Mouse (Mus musculus) kidney, postnatal 14 days (tissue): ENCODE measurements around the gene Mcur1.

Experiments used
- DNase-seq: peaks from one replicate; pipeline ENCODE4 v3.0.0; 2022; ENCODE audit warnings: mixed read lengths

Mcur1 gene

DNA sequence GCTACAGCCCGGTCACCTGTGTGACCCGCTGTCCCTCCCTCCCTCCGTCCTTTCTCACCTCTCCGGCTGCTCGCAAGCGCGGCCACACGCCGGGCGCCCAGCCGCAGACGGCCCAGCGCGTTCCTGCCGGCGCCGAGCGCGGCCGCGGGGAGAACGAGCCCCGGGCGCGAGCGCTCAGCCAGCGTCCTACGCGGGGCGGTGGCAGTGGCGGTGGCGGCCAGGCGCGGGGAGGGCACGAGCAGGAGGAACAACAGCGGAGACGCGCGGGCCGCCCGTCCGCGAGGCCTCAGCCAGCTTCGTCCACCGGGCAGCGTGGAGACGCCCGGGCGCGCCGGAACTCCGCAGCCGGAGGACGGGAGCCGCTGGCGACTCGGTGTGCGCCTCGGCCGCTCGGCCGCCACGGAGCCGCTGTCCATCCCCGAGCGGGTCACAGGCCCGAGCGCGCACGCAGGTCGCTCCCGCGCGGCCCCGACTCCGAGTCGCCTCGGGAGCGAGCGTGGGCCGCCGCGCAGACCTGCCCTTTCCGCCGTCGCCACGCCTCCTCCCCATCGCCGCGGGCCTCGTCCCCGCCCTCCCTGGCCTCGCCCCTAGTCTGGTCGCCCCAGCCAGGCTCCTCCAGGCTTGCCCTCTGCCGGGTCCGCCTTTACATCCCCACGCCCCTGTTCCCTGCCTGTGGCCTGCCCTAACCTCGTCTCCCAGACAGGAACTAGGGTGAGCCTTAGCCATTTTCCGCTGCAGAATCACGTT is at the start of gene Mcur1:
Gene Mcur1, minus strand, starts transcription at position 481 of the 747 bp plus-strand sequence.
- DNase-seq, result peak; percentile 98

DNA sequence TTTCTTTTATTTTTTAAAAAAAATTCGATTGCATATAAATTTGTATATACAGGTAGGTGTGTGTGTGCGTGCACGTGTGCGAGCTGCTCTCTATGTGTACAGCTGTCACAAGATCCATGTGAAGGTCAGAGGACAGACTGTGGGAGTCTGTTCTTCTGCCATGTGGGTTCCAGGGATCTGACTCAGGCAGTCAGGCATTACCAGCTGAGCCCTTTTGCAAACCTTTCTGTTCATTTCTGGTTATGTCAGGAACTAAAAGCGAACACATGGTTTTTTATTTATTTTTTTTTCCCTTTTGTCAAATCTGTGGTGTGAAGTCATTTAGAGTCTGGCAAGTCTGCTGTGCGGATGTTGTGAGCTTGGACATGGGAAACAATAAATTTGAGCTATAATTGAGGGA is 48.9 kb upstream of the Mcur1 start:
- DNase-seq, result no peak

DNA sequence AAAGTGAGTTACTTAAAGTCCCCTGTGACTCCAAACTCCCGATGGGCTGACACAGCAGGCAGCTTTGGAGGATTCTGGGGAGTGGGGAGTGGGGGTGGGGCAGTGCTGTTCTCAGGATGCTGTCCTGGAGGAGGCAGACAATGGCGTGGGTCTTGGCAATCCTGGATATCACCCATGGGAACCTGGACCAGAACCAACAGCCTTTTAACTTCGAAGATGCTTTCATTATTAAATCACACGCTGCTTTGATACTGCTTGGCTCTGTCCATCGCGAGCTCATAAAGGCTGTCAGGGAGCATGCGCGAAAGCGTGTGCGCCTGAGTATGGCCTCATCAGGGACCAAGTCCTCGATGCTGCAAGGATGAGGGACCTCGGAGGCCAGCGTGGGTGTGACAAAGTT is 43.1 kb upstream of the Mcur1 start:
- peak; percentile 18 for DNase-seq

DNA sequence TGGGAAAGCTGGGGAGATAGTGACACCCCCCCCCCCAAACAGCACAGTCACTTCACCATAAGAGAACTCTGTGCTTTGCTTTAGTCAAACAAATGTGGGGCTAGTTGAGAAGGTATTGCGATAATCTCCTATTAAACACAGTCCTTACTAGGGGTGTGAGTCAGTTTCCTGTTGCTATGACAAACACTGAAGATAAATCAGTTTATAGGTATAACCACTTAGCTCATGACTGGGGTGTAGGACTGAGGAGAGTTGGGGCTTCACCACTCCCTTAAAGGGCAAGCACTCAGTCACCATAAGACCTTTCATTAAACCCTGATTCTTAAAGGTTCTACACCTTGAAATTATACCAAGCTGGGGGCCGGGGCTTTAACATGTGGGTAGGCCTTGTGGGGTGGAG is 42.4 kb upstream of the Mcur1 start:
- DNase-seq, result no peak

DNA sequence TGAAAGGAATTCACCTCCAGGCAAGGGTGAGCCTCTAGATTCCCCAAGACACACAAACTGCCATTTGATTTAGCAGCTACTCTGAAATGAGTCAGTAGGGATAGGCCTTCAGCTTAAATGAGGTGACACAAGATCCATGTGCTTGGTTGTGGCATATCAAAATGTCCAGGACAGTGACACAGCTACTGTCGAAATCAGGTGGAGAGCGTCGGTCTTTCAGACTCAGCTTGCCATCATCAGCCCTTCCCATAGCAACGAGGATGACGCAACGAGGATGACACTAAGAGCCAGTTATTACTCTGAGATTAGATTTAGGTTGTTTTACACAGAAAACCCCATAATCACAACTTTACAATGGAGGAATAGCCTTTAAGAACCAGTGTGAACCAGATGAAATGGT is 41.0 kb upstream of the Mcur1 start:
- DNase-seq, result no peak

DNA sequence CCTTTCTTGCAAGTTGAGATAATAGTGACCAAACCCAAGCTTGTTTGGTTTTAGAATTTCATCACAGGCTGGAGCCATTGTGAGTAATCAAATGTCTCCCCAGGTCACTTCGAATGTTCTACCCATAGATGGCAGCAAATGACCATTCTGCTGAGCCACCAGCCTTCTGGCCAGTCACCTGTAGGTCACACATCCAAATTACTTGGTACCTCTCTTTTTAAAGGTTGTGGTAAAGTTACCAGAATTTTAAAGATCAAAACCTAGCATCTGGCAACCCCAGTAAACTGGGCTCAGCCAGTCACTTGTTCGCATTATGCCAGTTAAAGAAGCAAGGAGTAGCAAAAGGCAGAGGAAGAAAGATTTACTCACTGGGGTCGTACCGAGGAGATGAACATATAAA is 35.9 kb upstream of the Mcur1 start:
- DNase-seq, result peak; percentile 65

DNA sequence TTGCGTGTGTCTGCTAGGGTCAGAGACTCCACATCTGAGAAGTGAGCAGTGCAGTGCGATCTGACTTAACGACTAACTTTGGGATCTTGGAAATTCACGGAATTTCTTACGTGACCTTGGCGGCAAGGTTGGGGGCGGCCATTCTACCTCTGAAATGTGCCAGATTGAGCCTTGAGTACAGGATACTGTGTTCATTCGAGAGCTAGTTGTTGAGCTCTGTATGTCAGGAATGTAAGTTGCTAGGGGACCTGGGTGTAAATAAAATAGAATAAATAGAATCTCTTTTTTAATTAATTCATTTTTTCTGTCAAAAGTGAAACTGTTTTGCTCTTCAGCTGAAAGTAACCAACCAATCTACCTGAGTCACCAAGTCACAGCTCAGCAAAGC is 32.7 kb upstream of the Mcur1 start:
- DNase-seq, result no peak

DNA sequence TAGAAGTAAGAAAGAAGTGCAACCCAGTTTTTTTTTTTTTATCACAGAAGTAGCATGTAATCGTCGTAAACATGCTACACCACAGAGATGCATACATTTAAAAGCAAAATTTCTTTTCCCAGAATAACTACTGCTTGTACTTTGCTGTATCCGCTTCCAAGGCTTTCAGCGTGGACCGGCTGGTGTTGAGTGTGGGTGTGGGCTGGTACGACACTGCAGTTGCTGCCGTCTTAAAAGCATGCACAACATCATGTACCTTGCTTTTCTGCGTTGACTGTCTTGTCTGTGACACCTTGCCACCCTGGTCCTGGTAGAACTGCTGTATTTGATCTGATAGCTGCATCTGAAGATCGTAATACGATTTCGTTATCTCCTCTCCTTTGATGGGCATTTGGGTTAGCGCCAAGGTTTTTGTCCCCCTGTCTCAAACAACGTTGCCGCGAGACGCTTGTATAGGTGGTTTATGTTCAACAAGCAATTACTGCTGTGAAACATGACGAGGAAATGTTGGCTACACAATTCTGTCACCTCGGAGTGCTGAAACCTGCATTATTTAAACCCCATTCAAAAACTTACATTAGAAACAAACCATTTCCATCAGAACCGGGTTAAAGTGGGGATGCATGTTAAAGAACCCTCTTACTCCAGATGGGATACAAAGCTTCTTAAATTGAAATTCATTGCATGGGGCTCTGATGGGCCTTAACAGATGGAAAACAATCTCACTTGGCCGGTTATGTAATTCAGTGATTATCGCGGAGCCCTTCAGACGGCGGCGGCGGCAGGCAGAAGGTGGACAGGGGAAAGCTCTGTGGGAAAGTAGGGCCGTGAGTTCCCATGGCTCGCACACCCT is 32.1 kb upstream of the Mcur1 start:
- no peak for DNase-seq

DNA sequence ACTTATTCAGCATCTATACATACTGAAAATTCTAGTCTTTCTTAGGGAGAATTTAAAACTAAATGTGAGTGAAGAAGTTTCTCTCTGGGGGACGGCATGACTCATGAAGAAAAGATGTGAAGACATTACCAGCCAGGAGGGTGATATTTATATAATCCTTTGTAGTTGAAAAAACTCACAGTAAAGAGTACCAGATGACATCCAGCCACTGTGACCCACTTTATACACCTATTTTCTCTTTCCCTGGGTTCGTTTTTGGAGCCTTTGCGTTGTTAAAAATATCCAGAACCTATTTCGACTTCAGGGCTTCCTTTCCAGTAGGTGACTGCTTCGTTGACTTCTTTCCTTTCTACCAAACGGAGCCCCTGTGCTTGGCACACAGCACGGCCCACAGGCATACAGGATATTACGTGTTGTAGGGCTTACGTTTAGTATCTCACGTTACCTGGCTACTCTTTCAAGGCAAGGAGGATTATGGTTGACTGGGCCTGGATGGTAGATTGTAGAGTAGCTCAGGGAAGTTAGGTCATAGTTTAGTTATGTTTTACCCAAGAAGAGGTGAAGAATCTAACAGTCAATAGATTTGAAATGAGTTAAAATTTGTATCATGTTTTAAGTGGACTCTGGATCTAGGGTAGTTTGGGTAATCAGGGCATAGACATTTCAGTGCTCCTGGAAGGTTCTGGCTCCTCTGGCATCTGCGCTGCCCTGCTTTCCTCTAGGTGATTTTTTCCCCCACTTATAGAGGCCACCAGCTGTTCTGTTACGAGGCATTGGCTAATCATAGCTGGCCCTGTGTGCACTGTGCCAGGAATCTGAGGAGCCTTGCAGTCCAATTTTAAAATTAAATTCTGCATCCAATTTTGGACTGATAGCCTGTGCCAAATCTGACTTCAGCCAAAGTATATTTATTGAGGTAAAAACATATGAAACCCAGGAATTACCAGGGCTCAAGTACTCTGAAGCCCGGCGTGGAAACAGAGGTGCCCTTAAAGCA is 28.2 kb upstream of the Mcur1 start:
- no peak for DNase-seq

DNA sequence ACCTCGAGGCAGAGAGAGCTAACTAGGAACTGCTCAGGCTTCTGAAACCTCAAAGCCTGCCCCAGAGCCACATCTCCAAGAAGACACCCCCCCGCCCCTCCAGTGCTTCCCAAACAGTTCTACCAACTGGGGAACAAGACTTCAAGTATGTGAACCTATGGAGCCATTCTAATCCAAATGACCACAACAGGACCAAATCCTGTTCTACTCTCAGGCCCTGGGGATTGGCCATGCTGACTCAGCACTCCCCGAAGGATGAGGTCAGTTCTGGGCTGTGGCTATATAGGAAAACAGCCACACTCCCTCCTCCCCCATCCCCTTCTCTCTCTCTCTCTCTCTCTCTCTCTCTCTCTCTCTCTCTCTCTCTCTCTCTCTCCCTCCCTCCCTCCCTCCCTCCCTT is 27.0 kb upstream of the Mcur1 start:
- no peak for DNase-seq

DNA sequence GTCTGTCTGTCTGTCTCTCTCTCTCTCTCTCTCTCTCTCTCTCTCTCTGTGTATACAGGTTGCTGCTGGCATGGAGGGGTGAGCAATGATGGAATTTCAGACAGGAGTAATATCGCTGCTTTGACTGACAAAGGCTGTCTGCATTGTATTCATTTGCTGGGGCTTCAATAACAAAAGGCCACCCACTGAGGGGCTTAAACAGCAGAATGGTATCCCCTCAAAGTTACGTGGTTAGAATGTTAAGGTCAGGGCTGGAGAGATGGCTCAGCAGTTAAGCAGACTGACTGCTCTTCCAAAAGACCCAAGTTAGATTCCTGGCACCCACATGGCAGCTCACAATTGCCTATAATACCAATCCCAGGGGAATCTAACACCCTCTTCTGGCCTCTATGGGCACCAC is 25.3 kb upstream of the Mcur1 start:
- no peak for DNase-seq

DNA sequence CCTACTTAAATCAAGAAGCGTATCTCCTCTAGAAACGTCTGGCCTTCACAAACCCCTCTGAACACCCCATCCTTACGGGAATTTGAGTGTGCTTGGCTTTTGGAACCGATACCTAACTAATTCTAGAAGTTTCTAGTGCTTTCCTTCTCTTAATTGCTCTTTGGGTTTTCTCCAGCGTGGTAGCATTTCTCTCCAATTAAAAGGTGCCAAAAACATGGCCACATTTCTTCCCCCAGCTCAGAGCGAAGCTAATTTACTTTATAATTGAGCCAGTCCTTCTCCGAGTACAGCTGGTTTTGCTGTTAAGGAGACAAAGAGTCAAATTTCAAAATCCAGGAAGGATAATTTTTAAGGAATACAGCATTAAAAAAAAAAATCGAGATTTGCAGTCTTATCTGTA is 23.5 kb upstream of the Mcur1 start:
- DNase-seq, result no peak

DNA sequence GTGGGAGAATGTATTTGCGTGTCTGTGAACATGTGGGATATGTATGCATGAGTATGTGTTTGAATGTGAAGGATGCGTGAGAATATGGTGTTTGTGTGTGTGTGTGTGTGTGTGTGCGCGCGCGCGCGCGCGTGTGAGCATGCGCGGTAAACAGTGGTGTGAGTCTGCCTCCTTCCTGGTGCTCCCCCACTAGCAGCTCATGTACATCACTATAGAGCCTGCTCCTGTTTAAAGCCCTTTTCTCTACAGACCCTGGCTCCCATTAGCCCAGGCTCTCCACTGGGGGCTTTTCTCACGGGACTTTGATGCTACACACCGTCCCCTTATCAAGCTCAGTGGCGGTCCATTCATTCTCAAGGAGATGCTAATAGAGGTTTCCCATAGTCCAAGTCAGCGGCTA is 23.0 kb upstream of the Mcur1 start:
- no peak for DNase-seq

DNA sequence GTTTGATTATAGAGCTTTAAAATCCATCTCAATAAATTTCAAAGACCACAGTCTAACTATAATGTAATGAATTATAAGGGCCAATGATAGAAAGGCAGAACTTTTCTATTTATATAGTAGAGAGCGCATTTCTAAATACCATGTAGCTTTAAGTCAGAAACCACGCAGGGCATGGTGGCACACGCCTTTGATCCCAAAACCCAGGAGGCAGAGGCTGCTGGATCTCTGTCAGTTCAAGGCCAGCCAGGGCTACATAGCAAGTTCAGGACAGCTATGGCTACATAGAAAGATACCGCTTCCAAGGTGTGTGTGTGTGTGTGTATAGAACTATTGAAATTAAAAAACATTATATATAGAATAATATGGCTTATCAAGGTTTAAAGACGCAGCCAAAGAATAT is 20.7 kb upstream of the Mcur1 start:
- DNase-seq, result no peak

DNA sequence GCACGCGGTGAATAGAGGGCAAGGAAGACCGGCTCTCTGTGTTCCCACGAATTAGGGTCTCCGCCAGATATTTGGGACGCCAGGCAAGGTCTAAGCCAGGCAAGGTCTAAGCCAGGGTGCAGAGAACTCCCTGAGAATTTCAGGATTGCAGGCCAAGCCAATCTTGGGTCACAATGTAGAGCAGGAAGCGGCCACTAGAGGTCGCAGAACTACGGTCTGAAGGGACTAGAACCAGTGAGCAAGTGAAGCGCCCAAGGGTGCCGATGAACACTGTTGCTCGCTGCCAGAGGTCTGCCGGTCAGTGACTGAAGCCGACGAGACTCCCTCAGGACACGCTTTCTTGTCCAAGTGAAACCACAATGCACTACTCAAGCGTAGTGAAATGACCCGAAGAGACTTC is 19.7 kb upstream of the Mcur1 start:
- peak; percentile 57 for DNase-seq

DNA sequence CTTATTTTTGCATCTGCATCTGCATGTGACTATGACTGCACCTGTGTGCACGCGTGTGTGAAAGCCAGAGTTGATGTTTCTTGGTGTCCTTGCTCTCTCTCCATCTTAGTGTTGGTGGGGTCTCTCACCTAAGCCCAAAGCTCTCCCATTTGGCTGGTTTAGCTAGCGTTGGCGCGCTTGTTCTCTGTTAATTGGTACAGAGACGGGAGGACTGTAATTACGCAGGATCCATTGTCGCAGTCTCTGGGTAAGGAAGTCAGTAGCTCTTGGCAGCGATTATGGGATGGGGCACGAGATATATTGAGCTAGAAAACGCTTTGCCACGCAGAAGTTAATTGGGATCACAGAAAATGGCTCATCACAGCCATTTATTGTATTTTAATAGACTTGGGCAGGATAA is 17.8 kb upstream of the Mcur1 start:
- DNase-seq, result no peak

DNA sequence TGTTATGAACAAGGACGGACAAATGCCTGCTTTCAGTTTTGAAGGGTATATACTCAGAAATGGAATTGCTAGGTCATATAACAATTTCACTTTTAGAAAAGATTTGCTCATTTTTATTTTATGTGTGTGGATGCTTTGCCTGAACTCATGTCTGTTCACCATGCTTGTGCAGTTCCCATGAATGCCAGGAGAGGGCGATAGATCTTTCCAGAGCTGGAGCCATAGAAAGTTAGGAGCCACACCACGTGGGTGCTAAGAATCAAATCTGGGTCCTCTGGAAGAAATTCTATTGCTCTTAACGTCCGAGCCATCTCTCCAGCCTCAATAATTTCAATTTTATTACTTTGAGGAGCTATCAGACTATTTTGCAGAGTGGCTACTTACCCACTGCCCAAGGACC is 17.3 kb upstream of the Mcur1 start:
- DNase-seq, result no peak

DNA sequence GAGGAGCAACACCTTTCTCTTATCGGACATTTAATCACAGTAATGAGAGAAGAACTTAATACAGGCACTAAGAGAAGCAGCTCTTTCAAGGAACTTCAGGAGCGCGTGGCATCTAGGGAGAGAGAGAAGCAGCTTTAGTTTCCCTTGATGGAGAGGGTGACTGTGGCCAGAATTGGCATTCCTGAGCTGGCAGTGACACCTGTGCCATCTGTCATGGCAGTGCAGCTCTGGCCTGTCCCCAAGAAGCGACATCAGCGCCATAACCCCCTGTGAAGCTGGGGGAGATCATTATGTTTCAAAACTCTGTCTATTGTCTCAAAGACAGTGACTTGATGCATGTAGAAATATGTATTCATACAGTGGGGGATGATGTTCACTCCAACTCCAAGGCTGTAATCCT is 15.4 kb upstream of the Mcur1 start:
- no peak for DNase-seq

DNA sequence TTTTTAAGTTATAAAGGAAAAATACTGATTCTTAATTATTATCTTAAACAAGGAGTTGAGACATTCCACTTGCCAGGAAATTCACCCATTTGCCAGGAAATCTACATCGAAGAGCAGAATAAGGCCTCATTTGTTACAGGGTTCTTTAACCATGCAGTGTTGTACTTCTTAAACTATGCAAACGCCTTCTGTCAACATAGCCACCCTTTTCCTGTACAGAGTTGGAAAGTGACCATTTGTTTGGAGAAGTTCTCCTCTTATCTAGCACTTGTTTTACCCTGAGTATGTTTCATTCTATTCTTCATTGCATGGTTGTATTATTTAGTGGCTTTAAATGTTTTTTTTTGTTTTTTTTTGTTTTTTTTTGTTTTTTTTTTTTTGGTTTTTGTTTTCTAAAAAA is 14.0 kb upstream of the Mcur1 start:
- no peak for DNase-seq

DNA sequence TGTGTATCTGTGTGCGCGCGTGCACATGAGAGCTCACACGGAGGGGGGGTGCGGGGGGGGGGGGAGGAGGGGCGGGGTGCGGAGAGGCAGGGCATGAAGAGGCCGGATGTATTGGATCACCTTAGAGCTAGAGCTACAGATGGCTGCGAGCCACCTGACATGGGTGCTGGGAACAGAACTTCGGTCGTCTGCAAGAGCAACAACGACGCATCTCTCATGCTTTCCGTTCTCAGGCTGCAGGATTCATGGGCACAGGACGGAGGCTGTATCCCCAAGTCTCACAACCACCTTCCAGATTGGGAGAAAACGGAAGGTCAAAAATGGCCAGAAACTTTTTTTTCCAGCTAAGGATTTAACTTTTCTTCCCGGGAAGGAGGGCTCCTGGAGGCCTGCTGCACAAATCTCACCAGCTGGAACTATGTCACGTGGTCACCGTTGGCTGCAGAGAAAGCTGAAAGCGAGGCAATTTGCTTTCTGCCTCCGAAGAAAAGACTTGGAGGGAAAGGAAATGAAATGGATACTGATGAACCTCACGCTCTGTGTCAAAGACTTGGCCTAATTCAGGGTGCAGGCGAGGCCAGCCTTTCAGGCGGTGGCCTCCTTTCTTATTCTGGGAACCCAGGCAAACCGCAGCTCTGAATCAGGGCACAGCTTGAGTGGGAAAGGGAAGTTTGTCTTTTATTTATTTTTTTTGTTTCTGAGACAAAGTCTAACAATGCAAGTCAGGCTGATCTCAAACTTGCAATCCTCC is 7.3 kb upstream of the Mcur1 start:
- DNase-seq, result no peak

DNA sequence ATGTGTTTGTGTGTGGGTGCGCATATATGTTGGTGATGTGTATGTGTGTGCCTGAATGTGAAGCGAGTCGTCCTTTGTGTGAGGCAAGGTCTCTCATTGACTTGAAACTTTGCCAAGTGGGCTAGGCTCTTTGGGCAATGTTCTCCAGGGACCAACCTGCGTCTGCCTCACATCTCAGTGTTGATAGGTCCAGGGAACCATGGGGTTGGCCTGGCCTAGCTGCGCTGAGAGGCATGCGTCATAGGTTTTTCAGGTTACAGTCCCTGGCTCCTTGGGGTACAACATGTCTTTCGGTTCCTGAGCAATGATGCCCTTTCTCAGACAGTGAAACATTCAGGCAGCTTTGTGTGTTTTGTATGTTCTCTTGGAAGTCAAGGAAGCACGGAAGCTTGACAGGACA is 6.2 kb upstream of the Mcur1 start:
- DNase-seq, result no peak

DNA sequence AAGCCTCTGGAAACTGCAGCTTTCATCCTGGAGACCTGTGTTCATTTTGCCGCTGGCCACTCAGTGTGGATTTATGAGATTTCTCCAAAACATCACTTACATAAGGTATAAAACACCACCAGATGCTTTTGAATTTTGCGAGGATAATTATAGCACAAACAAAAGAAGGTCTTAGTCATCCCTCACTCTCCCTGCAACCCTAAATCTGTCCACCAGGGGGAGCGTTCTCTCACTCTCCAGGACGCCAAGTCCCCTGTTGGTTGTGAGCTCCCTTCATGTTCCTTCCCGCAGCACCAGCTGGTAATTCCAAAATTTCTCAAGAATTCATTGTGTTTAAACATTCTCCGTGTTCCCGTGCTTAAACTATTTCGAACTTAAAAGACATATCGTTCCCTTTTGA is 5.4 kb upstream of the Mcur1 start:
- peak; percentile 78 for DNase-seq

DNA sequence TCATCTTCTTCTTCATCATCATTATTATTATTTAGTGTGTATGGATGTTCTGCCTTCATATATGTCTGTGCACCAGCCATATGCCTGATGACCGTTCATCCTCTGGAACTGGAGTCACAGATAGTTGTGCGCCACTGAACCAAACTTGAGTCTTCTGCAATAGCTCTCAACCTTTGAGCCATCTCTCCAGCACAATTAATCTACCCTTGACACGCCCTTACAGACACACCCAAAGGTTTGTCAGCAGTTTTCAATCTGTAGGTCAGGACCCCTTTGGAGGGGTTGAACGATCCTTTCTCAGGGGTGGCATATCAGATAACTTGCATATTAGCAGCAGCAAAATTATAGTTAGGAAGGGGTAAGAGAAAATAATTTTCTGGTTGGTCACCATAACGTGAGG is 4.7 kb upstream of the Mcur1 start:
- DNase-seq, result no peak
